Mouse (Mus musculus) ES-E14 (cell line): Measurements from ENCODE around the gene Hist1h2bk. TPM values are rescaled to one million over a fixed set of nuclear protein-coding genes. Genes with fewer than 3 reads are reported as not detected.

Experiments used
- DNase-seq: peaks from one replicate; pipeline ENCODE4 v3.0.0-alpha.2; 2013; ENCODE audit warnings: low read depth, low spot score
- H3K27ac ChIP-seq: 2 replicates; pipeline ENCODE4 v1.5.1; 2012; ENCODE audit warnings: low read depth, mild to moderate bottlenecking, low read length, moderate library complexity, mixed read lengths; ENCODE audit not compliant: poor library complexity, insufficient read depth, severe bottlenecking
- H3K36me3 ChIP-seq: 2 replicates; pipeline ENCODE4 v1.6.1; 2012; ENCODE audit warnings: mild to moderate bottlenecking, low read length, moderate library complexity, mixed read lengths; ENCODE audit not compliant: control insufficient read depth, poor library complexity, insufficient read depth, severe bottlenecking
- H3K4me1 ChIP-seq, 2 experiments: fragments of 150-350 bp in 1 of 2; sonication (generic) in 1 of 2; 2 replicates each; pipeline ENCODE4 v1.6.1; 2012; ENCODE audit warnings: low read length in 2 of 2, mild to moderate bottlenecking in 1 of 2, mixed read lengths in 1 of 2; ENCODE audit not compliant: control insufficient read depth in 2 of 2, insufficient read depth in 2 of 2, poor library complexity in 1 of 2
- H3K4me3 ChIP-seq, 2 experiments: fragments of 150-350 bp in 1 of 2; sonication (generic) in 1 of 2; 2 replicates each; pipeline ENCODE4 v1.5.1; 2012; ENCODE audit warnings: low read length in 2 of 2, low read depth in 1 of 2, mild to moderate bottlenecking in 1 of 2, mixed read lengths in 1 of 2; ENCODE audit not compliant: insufficient read depth in 1 of 2, poor library complexity in 1 of 2, severe bottlenecking in 1 of 2
- H3K9ac ChIP-seq: 2 replicates; pipeline ENCODE4 v1.6.1; 2012; ENCODE audit warnings: low read depth, mild to moderate bottlenecking, low read length, mixed read lengths; ENCODE audit not compliant: poor library complexity, insufficient read depth, severe bottlenecking
- H3K9me3 ChIP-seq: fragments of 150-350 bp; sonication (generic); 2 replicates; pipeline ENCODE4 v1.6.1; 2012; ENCODE audit warnings: low read depth, mild to moderate bottlenecking, low read length; ENCODE audit not compliant: control insufficient read depth, insufficient read depth
- CHD2 ChIP-seq: IDR thresholded peaks from 2 replicates; pipeline ENCODE4 v1.6.1; 2014; ENCODE audit warnings: mild to moderate bottlenecking, low read depth, low read length, inconsistent platforms
- HCFC1 ChIP-seq: IDR thresholded peaks from 2 replicates; pipeline ENCODE4 v1.6.1; 2012; ENCODE audit warnings: low read length, inconsistent platforms, borderline replicate concordance; ENCODE audit not compliant: insufficient read depth
- MAFK ChIP-seq: IDR thresholded peaks from 2 replicates; pipeline ENCODE4 v1.6.1; 2014; ENCODE audit warnings: mild to moderate bottlenecking, low read depth, low read length, inconsistent platforms; ENCODE audit not compliant: insufficient read depth
- ZC3H11A ChIP-seq: IDR thresholded peaks from 2 replicates; pipeline ENCODE4 v1.6.1; 2012; ENCODE audit warnings: low read depth, mild to moderate bottlenecking, inconsistent platforms, low read length, borderline replicate concordance
- ZNF384 ChIP-seq: IDR thresholded peaks from 2 replicates; pipeline ENCODE4 v1.6.1; 2012; ENCODE audit warnings: low read depth, low read length, inconsistent platforms
- in situ Hi-C, 2 experiments: fragments of 600-800 bp; cut with MboI; formaldehyde crosslinking; loops; one replicate each; pipeline ENCODE4 v1.15.1; 2025; ENCODE audit warnings: low sequenced_read_pairs in 2 of 2, inconsistent platforms in 1 of 2; ENCODE audit not compliant: unreplicated experiment in 2 of 2
- total RNA-seq: library from RNA; depleted of rRNA; stranded (reverse); fragments of 300-350 nt; gene quantifications from 2 replicates; pipeline ENCODE4 v1.2.3, GENCODE M21; 2012

Hist1h2bk gene
- total RNA-seq, 1 experiment: 1,966 TPM

- TF ChIP-seq HCFC1 (no peak), ZNF384 (peak; percentile 95), MAFK (peak; percentile 89), ZC3H11A (no peak), CHD2 (no peak)
- in situ Hi-C loops: loop anchor here in 1 of 2 experiments (25.0 kb wide), 1 partner anchor 753 kb away; no protein-coding TSS in a partner anchor
- Histone ChIP-seq H3K27ac (no peak overlapping the region), H3K36me3 (no peaks in the 10 kb centered on the region), H3K9me3 (no peaks in the 10 kb centered on the region), H3K4me3 (peak overlapping the region; percentile 3 to 11; a peak in 3 of 4 replicates), H3K9ac (no peak overlapping the region), H3K4me1 (peaks cover 0 to 4% of the 10 kb centered on the region in 2 experiments; a peak in 1 of 4 replicates)
- no peak for DNase-seq
Observed at GRCm38 (mm10) chr13:22015479-22016450, 19.9 kb upstream of the Hist1h2bk start.

GRCm38 (mm10) chr13:22019934-22020835 is 15.5 kb upstream of the Hist1h2bk start:
- no peaks in the 10 kb centered on the region for H3K36me3 ChIP-seq
- H3K27ac ChIP-seq: no peak overlapping the region
- in situ Hi-C loops: loop anchor here (5.0 to 25.0 kb wide), 3 partner anchors 85 to 758 kb away; no protein-coding TSS in a partner anchor
- no peak overlapping the region for H3K9ac ChIP-seq
- peak overlapping the region; percentile 52 to 62 for H3K4me3 ChIP-seq
- no peaks in the 10 kb centered on the region for H3K9me3 ChIP-seq
- DNase-seq: no peak
- no peak for TF ChIP-seq ZNF384
- no peak for TF ChIP-seq HCFC1
- TF ChIP-seq CHD2: no peak
- TF ChIP-seq MAFK: no peak
- TF ChIP-seq ZC3H11A: no peak
- H3K4me1 ChIP-seq: no peaks in the 10 kb centered on the region

- in situ Hi-C loops: loop anchor here (5.0 to 25.0 kb wide), 3 partner anchors 86 to 759 kb away; no protein-coding TSS in a partner anchor
- DNase-seq: no peak
- Histone ChIP-seq H3K4me3 (peak overlapping the region; percentile 52 to 62), H3K27ac (no peak overlapping the region), H3K9ac (no peak overlapping the region), H3K9me3 (no peaks in the 10 kb centered on the region), H3K36me3 (no peaks in the 10 kb centered on the region), H3K4me1 (no peaks in the 10 kb centered on the region)
- TF ChIP-seq HCFC1 (no peak), CHD2 (no peak), MAFK (peak; percentile 89), ZNF384 (no peak), ZC3H11A (no peak)
Observed at GRCm38 (mm10) chr13:22020901-22021339, 14.8 kb upstream of the Hist1h2bk start.

- in situ Hi-C loops: loop anchor here (5.0 to 25.0 kb wide), 3 partner anchors 87 to 759 kb away; no protein-coding TSS in a partner anchor
- no peak for DNase-seq
- H3K9me3 ChIP-seq: no peaks in the 10 kb centered on the region
Observed at GRCm38 (mm10) chr13:22021581-22021980, 14.1 kb upstream of the Hist1h2bk start.

More at GRCm38 (mm10) chr13:22021581-22021980, 14.1 kb upstream of the Hist1h2bk start:
- TF ChIP-seq CHD2 (no peak), MAFK (peak; percentile 63; the same call in 1 of the 2 replicates), ZNF384 (no peak), HCFC1 (no peak), ZC3H11A (no peak)
- Histone ChIP-seq H3K36me3 (no peaks in the 10 kb centered on the region), H3K9ac (peak overlapping the region; percentile 66), H3K4me3 (peak overlapping the region; percentile 52 to 59), H3K4me1 (0 out of 4 replicates have a peak, but pooled peaks cover 0 to under 1% of the 10 kb centered on the region in 2 experiments), H3K27ac (no peak overlapping the region)
